Mouse (Mus musculus) hindbrain, embryonic 14.5 days (tissue): ENCODE data around the gene Dync1li2. TPM values are rescaled to one million over a fixed set of nuclear protein-coding genes. Genes with fewer than 3 reads are reported as not detected.
A peak's percentile ranks its signal among the peaks of the same experiment; 100 is the strongest.

Experiments used
- ATAC-seq: fragments of 200-750 bp; cut with Nextera tagmentation; 2 replicates; pipeline ENCODE4 v1.8.0; 2017; ENCODE audit warnings: moderate number of reproducible peaks, mild to moderate bottlenecking, moderate TSS enrichment, moderate library complexity; ENCODE audit not compliant: low FRiP score
- DNase-seq: peaks from one replicate; pipeline ENCODE4 v3.0.0-alpha.2; 2015; ENCODE audit warnings: low spot score
- H3K27ac ChIP-seq: fragments of 300-500 bp; sonication (generic); 2 replicates; pipeline ENCODE4 v1.5.1; 2014; ENCODE audit warnings: mild to moderate bottlenecking, moderate library complexity
- H3K27me3 ChIP-seq: fragments of 300-500 bp; sonication (generic); 2 replicates; pipeline ENCODE4 v1.6.1; 2014; ENCODE audit warnings: mild to moderate bottlenecking, low read length, mixed read lengths; ENCODE audit not compliant: control insufficient read depth, insufficient read depth
- H3K36me3 ChIP-seq: fragments of 300-500 bp; sonication (generic); replicated peaks from 2 replicates; pipeline ENCODE4 v1.6.1; 2014; ENCODE audit not compliant: control insufficient read depth, insufficient read depth
- H3K4me1 ChIP-seq: fragments of 300-500 bp; sonication (generic); replicated peaks from 2 replicates; pipeline ENCODE4 v1.6.1; 2014; ENCODE audit warnings: antibody characterized with exemption, low read length, mixed read lengths; ENCODE audit not compliant: control insufficient read depth, insufficient read depth
- H3K4me2 ChIP-seq: fragments of 300-500 bp; sonication (generic); replicated peaks from 2 replicates; pipeline ENCODE4 v1.6.1; 2014; ENCODE audit warnings: mild to moderate bottlenecking, moderate library complexity
- H3K4me3 ChIP-seq: fragments of 300-500 bp; sonication (generic); replicated peaks from 2 replicates; pipeline ENCODE4 v1.5.1; 2014; ENCODE audit warnings: mild to moderate bottlenecking, low read length
- H3K9ac ChIP-seq: fragments of 300-500 bp; sonication (generic); 2 replicates; pipeline ENCODE4 v1.6.1; 2014
- H3K9me3 ChIP-seq: fragments of 300-500 bp; sonication (generic); 2 replicates; pipeline ENCODE4 v1.6.1; 2016; ENCODE audit warnings: low read length; ENCODE audit not compliant: control insufficient read depth
- WGBS: fragments of 180-500 bp; shearing (Covaris S2); extraction: QIAGEN DNeasy Blood & Tissue Kit; methylation state at CpG from one replicate; pipeline ENCODE4 v1.1.7; 2014; 5-methylcytosine and 5-hydroxymethylcytosine counted together
- polyA plus RNA-seq: library from polyadenylated mRNA; unstranded; fragments of >200 nt; fragmentation: Nextera tagmentation; extraction: Ambion mirVana; gene quantifications from 2 replicates; pipeline ENCODE4 v1.2.1, GENCODE M21; 2014

The Dync1li2 gene
- polyA plus RNA-seq, 1 experiment from 2014 or later: 96.5 TPM

GRCm38 (mm10) chr8:104441613-104442012 lies 1.2 kb downstream of the Dync1li2 start:
- WGBS: 51% methylated on average over 7 of the region's 7 CpGs
- peaks cover 39% of the 10 kb centered on the region for H3K36me3 ChIP-seq
- peak overlapping the region; percentile 94 for H3K4me3 ChIP-seq
- H3K4me2 ChIP-seq: peak overlapping the region; percentile 85
- DNase-seq (no peak), ATAC-seq (no peak)
- peaks cover 18% of the 10 kb centered on the region for H3K4me1 ChIP-seq
- no peaks in the 10 kb centered on the region for H3K9me3 ChIP-seq
- peak overlapping the region; percentile 97 for H3K9ac ChIP-seq
- H3K27ac ChIP-seq: no peak overlapping the region
- H3K27me3 ChIP-seq: no peaks in the 10 kb centered on the region

GRCm38 (mm10) chr8:104439461-104439860 lies 3.4 kb downstream of the Dync1li2 start:
- peaks cover 60% of the 10 kb centered on the region for H3K36me3 ChIP-seq

GRCm38 (mm10) chr8:104437494-104438135 lies 5.2 kb downstream of the Dync1li2 start:
- Histone ChIP-seq H3K4me2 (no peak overlapping the region), H3K9ac (no peak overlapping the region), H3K27ac (no peak overlapping the region), H3K4me1 (peaks cover 22% of the 10 kb centered on the region), H3K27me3 (no peaks in the 10 kb centered on the region), H3K36me3 (peaks cover 77% of the 10 kb centered on the region), H3K9me3 (no peaks in the 10 kb centered on the region), H3K4me3 (no peak overlapping the region)
- 93% methylated on average over 13 of the region's 13 CpGs for WGBS
- ATAC-seq (no peak), DNase-seq (no peak)

More at GRCm38 (mm10) chr8:104439461-104439860, 3.4 kb downstream of the Dync1li2 start:
- WGBS: 98% methylated on average over 8 of the region's 8 CpGs
- Histone ChIP-seq H3K4me3 (no peak overlapping the region), H3K27me3 (no peaks in the 10 kb centered on the region), H3K9ac (no peak overlapping the region), H3K27ac (no peak overlapping the region), H3K9me3 (no peaks in the 10 kb centered on the region), H3K4me2 (no peak overlapping the region), H3K4me1 (peaks cover 22% of the 10 kb centered on the region)
- ATAC-seq: no peak
- no peak for DNase-seq

GRCm38 (mm10) chr8:104436591-104436990 lies 6.3 kb downstream of the Dync1li2 start:
- H3K27me3 ChIP-seq: no peaks in the 10 kb centered on the region
- H3K4me1 ChIP-seq: peaks cover 19% of the 10 kb centered on the region
- H3K4me3 ChIP-seq: no peak overlapping the region
- no peak for ATAC-seq
- H3K27ac ChIP-seq: peak overlapping the region; percentile 80
- H3K9ac ChIP-seq: peak overlapping the region; percentile 40
- DNase-seq: no peak
- H3K4me2 ChIP-seq: no peak overlapping the region
- no peaks in the 10 kb centered on the region for H3K9me3 ChIP-seq
- WGBS: 89% methylated on average over 4 of the region's 4 CpGs
- H3K36me3 ChIP-seq: peaks cover 88% of the 10 kb centered on the region

- Histone ChIP-seq H3K9ac (peak overlapping the region; percentile 40; the same call in 1 of the 2 replicates), H3K4me1 (peaks cover 13% of the 10 kb centered on the region), H3K36me3 (peaks cover 93% of the 10 kb centered on the region), H3K27me3 (no peaks in the 10 kb centered on the region), H3K4me2 (peak overlapping the region; percentile 5; the same call in 1 of the 2 replicates), H3K27ac (peak overlapping the region; percentile 80), H3K9me3 (no peaks in the 10 kb centered on the region), H3K4me3 (no peak overlapping the region)
- peak; percentile 89 for DNase-seq
- ATAC-seq: peak; percentile 92
- 45% methylated on average over 12 of the region's 12 CpGs for WGBS
These were observed 6.8 kb downstream of the Dync1li2 start for GRCm38 (mm10) chr8:104436038-104436437.

- H3K9ac ChIP-seq: no peak overlapping the region
- no peaks in the 10 kb centered on the region for H3K27me3 ChIP-seq
- ATAC-seq (no peak), DNase-seq (no peak)
- 86% methylated on average over 18 of the region's 18 CpGs for WGBS
- H3K9me3 ChIP-seq: no peaks in the 10 kb centered on the region
- no peak overlapping the region for H3K4me3 ChIP-seq
- H3K4me2 ChIP-seq: no peak overlapping the region
- H3K27ac ChIP-seq: no peak overlapping the region
- peaks cover 5% of the 10 kb centered on the region; the same call in 1 of the 2 replicates for H3K4me1 ChIP-seq
- H3K36me3 ChIP-seq: peaks cover 97% of the 10 kb centered on the region
These were observed 8.0 kb downstream of the Dync1li2 start for GRCm38 (mm10) chr8:104434826-104435354.

- H3K4me1 ChIP-seq: peaks cover 5% of the 10 kb centered on the region; the same call in 1 of the 2 replicates
- DNase-seq (no peak), ATAC-seq (no peak)
- no peak overlapping the region for H3K4me3 ChIP-seq
- 78% methylated on average over 4 of the region's 4 CpGs for WGBS
- no peaks in the 10 kb centered on the region for H3K9me3 ChIP-seq
- no peak overlapping the region for H3K4me2 ChIP-seq
- H3K27me3 ChIP-seq: no peaks in the 10 kb centered on the region
- H3K36me3 ChIP-seq: peaks cover 97% of the 10 kb centered on the region
- no peak overlapping the region for H3K9ac ChIP-seq
- no peak overlapping the region for H3K27ac ChIP-seq
These were observed 8.6 kb downstream of the Dync1li2 start for GRCm38 (mm10) chr8:104434275-104434674.

- ATAC-seq (no peak), DNase-seq (no peak)
- Histone ChIP-seq H3K27ac (no peak overlapping the region), H3K4me2 (no peak overlapping the region), H3K9ac (no peak overlapping the region), H3K9me3 (no peaks in the 10 kb centered on the region), H3K36me3 (peaks cover 97% of the 10 kb centered on the region), H3K4me1 (peaks cover 5% of the 10 kb centered on the region; the same call in 1 of the 2 replicates), H3K4me3 (no peak overlapping the region), H3K27me3 (no peaks in the 10 kb centered on the region)
- WGBS: 94% methylated on average over 5 of the region's 5 CpGs
These were observed 9.5 kb downstream of the Dync1li2 start for GRCm38 (mm10) chr8:104433191-104433842.

GRCm38 (mm10) chr8:104432656-104433055 lies 10.2 kb downstream of the Dync1li2 start:
- Histone ChIP-seq H3K4me3 (no peak overlapping the region), H3K36me3 (peaks cover 99% of the 10 kb centered on the region), H3K4me2 (no peak overlapping the region), H3K9me3 (no peaks in the 10 kb centered on the region), H3K27me3 (no peaks in the 10 kb centered on the region), H3K27ac (no peak overlapping the region), H3K9ac (no peak overlapping the region), H3K4me1 (peaks cover 5% of the 10 kb centered on the region; the same call in 1 of the 2 replicates)
- 94% methylated on average over 6 of the region's 6 CpGs for whole genome bisulfite sequencing
- DNase-seq: no peak
- ATAC-seq: no peak
